Mouse (Mus musculus) layer of hippocampus, adult 8-10 months (tissue): ENCODE data around the gene Rab11fip4. TPM values are rescaled to one million over a fixed set of nuclear protein-coding genes. Genes with fewer than 3 reads are reported as not detected.

ENCODE experiments used
- DNase-seq, 2 experiments: peaks; one replicate each; pipeline ENCODE4 v3.0.0; 2022; ENCODE audit warnings: low spot score in 2 of 2
- microRNA-seq, 2 experiments: library from miRNA; unstranded; fragments of <30 nt; microRNA quantifications; one replicate each; pipeline ENCODE4 v1.2.0; 2022
- total RNA-seq, 4 experiments: library from RNA; stranded (reverse); gene quantifications; 2 replicates each; pipeline ENCODE4 v1.2.4; 2022

Rab11fip4 gene
- total RNA-seq, 4 experiments from 2014 or later = 157 to 175 (median 167) TPM

- DNase-seq = no peak
Observed at GRCm38 (mm10) chr11:79736232-79737006, 145.4 kb downstream of the Rab11fip4 start.

DNA sequence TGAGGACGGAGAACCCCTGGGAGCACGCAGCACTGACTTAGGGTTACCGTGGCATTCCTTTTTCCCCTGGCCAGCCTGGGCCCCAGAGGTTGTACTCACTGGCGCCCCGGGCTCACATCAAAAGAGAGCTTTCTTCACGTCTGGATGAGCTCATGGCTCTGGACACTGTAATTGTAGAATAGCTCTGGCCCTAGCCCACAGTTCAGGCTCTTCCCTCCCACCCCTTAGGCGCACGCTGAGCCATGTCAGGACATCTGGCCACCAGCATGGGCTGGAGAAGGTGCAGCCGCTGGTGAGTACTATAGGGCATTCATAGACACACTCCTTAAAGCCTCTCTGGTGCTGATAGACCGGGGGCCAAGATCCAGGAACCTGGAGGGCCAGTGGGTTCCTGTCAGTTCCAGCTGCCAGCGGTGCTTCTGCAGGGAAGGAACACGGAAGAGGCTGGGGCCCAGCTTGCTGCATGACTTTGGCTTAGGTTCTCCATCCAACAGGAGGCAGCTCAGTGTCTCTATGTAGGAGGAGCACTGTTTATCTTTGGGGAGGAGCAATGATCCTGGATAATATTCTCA is 146.2 kb downstream of the Rab11fip4 start:
- DNase-seq = no peak

- no peak for DNase-seq
Observed at GRCm38 (mm10) chr11:79737865-79738502, 147.0 kb downstream of the Rab11fip4 start.

DNA sequence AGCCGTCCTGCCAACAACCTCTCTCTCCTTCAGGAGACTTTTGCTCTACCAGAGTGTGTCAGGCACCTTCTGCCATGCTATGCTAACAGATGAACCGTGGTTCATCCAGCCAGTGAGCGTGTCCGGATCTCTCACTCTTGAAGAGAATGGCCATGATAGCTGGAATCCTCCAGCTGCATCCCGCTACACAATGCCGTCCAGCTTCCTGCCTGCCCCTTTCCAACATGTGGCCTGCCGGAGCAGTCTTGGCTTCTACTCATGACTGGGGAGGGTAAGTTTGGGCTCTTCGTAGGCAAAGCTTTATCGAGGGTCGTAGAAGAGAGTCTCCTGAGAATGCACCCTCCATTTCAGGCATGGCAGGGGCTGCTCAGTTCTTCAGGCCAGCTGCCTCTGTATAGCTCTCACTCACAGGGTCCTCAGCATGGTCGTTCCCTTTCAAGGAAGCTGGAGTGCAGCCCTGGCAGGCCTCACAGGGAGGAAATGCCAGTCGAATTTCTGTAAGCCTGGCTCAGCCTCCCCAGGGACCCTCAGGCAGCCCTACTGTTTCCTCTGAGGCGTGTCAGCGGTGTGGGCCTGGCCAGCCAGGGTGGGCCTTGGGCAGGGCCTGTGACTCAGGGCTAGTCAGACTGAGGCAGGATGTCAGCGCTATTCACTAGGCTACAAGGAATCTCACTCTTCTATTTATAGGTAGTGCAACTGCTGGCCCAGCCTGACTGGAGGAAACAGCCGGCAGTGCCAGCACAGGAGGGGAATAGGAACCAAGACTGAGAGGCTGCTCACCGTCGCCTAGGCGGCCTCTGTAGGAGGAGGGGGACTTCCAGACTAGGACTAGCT is 147.9 kb downstream of the Rab11fip4 start:
- DNase-seq = no peak

GRCm38 (mm10) chr11:79740740-79741512 is 149.9 kb downstream of the Rab11fip4 start:
- no peak for DNase-seq

DNA sequence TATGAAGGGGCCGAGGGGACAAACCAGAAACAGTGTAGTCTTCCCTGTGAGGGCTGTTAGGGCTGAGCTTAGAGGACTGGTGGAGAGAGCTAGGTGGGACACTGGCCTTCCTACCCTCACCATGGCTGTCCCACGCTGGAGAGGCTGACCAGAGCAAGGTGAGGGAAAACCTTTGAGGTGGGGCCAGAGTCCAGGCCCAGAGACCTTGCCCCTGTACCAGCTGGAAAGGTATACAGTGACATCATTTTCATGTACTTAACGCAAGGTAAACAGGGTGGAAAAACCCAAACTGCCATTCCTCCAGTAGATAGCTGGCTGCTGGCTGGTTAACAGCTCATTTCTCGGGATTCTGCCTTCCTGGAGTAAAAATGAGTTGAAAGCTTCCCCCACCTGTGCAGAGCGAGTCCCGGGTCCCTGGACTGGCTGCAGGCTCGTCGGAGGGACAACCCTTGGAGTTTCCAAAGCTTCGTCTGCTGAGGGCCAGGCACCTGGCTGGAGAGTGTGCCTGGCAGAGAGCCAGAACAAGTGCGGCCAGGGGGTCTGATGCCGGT is 155.6 kb downstream of the Rab11fip4 start:
- DNase-seq = no peak

Small RNA genes within 50 kb of the gene (microRNA-seq; reads per million reads assigned to microRNA genes)
- gene Mir193a = 64.2 to 67.3 reads per million in 2 experiments
- gene Mir365-2 = 1.9 to 2.0 reads per million in 2 experiments

Other genes starting within 250 kb of the Rab11fip4 start
- gene Omg, start 87.1 kb upstream of the Rab11fip4 start, total RNA-seq = 10 to 100 TPM; 80.6 to 97.9 (median 89.5) TPM
- 1 to 10 TPM in 3 of 4 experiments, under 1 TPM in 1; 0.68 to 3.7 (median 1.8) TPM for gene Evi2b, start 67.5 kb upstream of the Rab11fip4 start, total RNA-seq
- gene Evi2, start 60.6 kb upstream of the Rab11fip4 start, total RNA-seq = under 1 TPM in 3 of 4 experiments, not detected in 1; 0.19 to 0.30 (median 0.29) TPM
- 10 to 100 TPM; 32.6 to 44.4 (median 40.0) TPM for gene Evi2a, start 60.6 kb upstream of the Rab11fip4 start, total RNA-seq